Mouse (Mus musculus) forebrain, embryonic 10.5 days (tissue): Measurements from ENCODE around the gene Stub1. TPM values are rescaled to one million over a fixed set of nuclear protein-coding genes. Genes with fewer than 3 reads are reported as not detected.
A peak's percentile ranks its signal among the peaks of the same experiment; 100 is the strongest.

Source experiments
- DNase-seq: peaks from one replicate; pipeline ENCODE4 v3.0.0-alpha.2; 2017; ENCODE audit warnings: low spot score; ENCODE audit errors: extremely low spot score
- H3K27ac ChIP-seq: fragments of 300-500 bp; sonication (generic); 2 replicates; pipeline ENCODE4 v1.5.1; 2016; ENCODE audit warnings: mild to moderate bottlenecking
- H3K27me3 ChIP-seq: fragments of 300-500 bp; sonication (generic); 2 replicates; pipeline ENCODE4 v1.6.1; 2016; ENCODE audit warnings: mild to moderate bottlenecking; ENCODE audit not compliant: poor library complexity, severe bottlenecking
- H3K36me3 ChIP-seq: fragments of 300-500 bp; sonication (generic); replicated peaks from 2 replicates; pipeline ENCODE4 v1.6.1; 2016; ENCODE audit warnings: mild to moderate bottlenecking, moderate library complexity
- H3K4me1 ChIP-seq: fragments of 300-500 bp; sonication (generic); 2 replicates; pipeline ENCODE4 v1.6.1; 2016
- H3K4me3 ChIP-seq: fragments of 300-500 bp; sonication (generic); 2 replicates; pipeline ENCODE4 v1.5.1; 2016; ENCODE audit warnings: mild to moderate bottlenecking, moderate library complexity
- H3K9me3 ChIP-seq: fragments of 300-500 bp; sonication (generic); 2 replicates; pipeline ENCODE4 v1.6.1; 2016; ENCODE audit warnings: mild to moderate bottlenecking, moderate library complexity
- WGBS: fragments of 180-500 bp; shearing (Covaris S2); methylation state at CpG from one replicate; pipeline ENCODE4 v1.1.7; 2016; 5-methylcytosine and 5-hydroxymethylcytosine counted together
- polyA plus RNA-seq: library from polyadenylated mRNA; unstranded; fragments of >200 nt; fragmentation: Nextera tagmentation; extraction: Ambion mirVana; gene quantifications from 2 replicates; pipeline ENCODE4 v1.2.1, GENCODE M21; 2016

Gene Stub1
- polyA plus RNA-seq, 1 experiment from 2014 or later = 403 TPM

DNA sequence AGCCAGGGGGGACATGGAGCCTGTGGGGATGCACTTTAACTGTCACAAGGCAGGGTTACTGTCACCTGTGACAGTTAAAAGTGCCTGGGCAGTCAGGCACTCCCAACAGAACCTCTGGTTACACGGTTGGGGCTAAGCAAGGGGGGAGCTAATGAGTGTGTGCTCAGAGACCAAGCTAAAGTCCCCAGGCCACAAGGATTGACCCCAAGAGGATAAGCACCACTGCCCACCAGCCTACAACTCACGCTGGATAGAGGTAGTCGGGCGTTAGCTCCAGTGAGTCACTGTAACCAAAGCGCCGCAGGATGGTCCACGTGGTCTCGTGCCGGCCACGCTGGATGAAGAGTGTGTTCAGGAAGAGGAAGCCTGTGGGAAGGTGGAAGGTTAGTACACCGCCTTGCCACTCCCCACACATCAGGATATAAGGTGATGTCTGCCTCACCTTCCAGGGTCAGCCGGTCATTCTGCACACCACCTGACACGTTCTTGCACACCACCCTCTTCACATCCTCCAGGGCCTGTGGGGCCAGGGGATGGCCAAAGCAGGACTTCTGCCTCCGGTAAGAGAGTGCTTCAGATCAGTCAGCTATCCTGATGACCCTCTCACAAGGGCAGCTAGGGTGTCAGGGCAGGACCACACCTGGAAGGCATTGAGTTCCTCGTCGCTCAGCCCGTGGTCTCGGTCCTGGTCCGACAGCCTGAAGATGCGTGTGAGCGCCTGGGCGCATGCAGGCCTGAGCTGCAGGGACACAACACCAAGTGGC lies 8.1 kb upstream of the Stub1 start, which contains the start of gene Gm20683:
TSS of gene Gm20683 (minus strand) at position 647 of the 764 bp plus-strand sequence.
- peaks cover 75% of the 10 kb centered on the region for H3K36me3 ChIP-seq
- WGBS = 94% methylated on average over 22 of the region's 22 CpGs
- no peak within 1 kb of the TSS for H3K27ac ChIP-seq
- no peak for DNase-seq
- H3K9me3 ChIP-seq = no peaks in the 10 kb centered on the region
- no peak within 1 kb of the TSS; the same call in 1 of the 2 replicates for H3K4me3 ChIP-seq
- no peaks in the 10 kb centered on the region for H3K27me3 ChIP-seq
- H3K4me1 ChIP-seq = peaks cover 51% of the 10 kb centered on the region

DNA sequence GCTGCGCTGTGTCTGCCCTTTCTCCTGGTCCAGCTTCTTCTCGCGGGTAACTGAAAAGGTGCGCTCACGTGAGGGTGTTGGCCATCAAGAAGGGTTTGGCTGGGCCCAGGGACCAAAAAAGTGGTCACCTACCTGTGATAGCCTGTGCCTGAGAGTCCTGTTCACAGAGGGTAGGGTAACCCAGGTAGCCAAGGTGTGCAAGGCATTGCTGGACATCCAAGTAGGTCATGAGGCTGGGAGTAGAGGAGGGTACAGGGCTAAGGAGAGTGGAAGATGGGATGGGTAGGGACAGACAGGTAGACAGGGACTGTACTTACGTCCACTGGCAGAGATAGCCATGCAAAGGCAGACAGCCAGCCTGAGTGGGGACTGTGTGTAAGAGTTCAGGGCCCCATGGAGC lies 7.3 kb upstream of the Stub1 start:
- Histone ChIP-seq H3K27ac (no peak overlapping the region), H3K4me3 (peak overlapping the region; percentile 18; the same call in 1 of the 2 replicates), H3K27me3 (no peaks in the 10 kb centered on the region), H3K36me3 (peaks cover 75% of the 10 kb centered on the region), H3K9me3 (no peaks in the 10 kb centered on the region), H3K4me1 (peaks cover 59% of the 10 kb centered on the region)
- 95% methylated on average over 6 of the region's 6 CpGs for WGBS
- DNase-seq = no peak

DNA sequence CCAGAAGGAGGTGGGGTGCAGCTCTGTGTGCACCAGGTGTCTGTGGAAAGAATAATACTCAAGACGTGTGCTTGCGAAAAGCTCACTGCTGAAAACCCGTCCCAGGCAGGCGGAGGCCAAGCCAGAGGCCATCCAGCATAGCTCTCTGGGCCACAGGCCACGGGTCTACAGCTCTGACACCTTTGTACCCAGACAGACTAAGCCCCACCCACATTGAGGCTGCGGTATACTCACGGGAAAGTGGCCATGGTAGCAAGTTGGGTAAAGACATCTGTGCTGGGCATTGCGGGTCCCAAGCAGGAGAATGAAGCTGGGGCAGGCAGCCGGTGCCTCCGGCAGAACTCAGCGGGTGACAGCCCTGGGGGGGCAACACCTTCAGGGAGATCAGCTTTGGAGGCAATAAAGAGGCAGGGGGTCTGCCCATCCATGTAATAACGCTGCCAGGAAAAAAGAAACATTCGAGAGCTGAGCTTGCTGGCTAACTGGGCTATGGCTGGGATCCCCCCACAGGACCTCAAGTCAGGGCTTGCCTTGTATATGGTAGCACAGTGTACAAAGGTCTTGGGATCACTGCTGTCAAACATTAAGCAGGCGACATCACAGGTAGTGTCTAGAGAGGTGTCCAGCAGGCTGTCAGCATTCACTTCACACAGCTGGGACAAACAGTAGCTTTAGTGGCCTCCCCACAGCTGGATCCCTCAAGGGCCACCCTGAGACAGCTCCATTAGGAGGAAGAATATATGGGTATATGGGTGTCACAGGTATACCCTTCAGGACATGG lies 6.4 kb upstream of the Stub1 start:
- peaks cover 76% of the 10 kb centered on the region for H3K36me3 ChIP-seq
- peak overlapping the region; percentile 1 for H3K4me3 ChIP-seq
- H3K27me3 ChIP-seq = no peaks in the 10 kb centered on the region
- WGBS = 90% methylated on average over 14 of the region's 14 CpGs
- H3K4me1 ChIP-seq = peaks cover 63% of the 10 kb centered on the region
- DNase-seq = no peak
- no peaks in the 10 kb centered on the region for H3K9me3 ChIP-seq
- 0 out of 2 replicates have a peak overlapping the region, but pooled peaks have one; percentile 4 for H3K27ac ChIP-seq

DNA sequence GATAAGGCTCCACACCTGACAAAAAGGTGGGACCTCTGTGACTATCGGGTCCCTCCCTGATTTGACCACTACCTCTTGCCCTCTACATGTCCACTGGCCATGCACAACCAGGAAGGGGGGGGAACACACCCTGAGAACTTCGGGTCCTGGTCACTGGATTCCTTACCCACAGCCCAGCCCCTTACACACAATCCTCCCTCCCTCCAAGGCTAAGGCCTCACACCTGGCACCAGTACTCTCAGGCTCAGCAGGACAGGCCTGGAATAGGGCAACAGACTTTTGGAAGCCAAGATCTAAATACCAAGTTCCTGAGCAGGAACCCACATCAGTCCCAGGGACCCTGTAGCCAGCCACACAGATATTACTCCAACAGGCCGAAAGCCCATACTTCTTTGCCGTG lies 5.7 kb upstream of the Stub1 start:
- Histone ChIP-seq H3K9me3 (no peaks in the 10 kb centered on the region), H3K36me3 (peaks cover 80% of the 10 kb centered on the region), H3K4me1 (peaks cover 63% of the 10 kb centered on the region), H3K27ac (no peak overlapping the region), H3K4me3 (peak overlapping the region; percentile 1; the same call in 1 of the 2 replicates), H3K27me3 (no peaks in the 10 kb centered on the region)
- 90% methylated on average over 4 of the region's 4 CpGs for WGBS
- no peak for DNase-seq

DNA sequence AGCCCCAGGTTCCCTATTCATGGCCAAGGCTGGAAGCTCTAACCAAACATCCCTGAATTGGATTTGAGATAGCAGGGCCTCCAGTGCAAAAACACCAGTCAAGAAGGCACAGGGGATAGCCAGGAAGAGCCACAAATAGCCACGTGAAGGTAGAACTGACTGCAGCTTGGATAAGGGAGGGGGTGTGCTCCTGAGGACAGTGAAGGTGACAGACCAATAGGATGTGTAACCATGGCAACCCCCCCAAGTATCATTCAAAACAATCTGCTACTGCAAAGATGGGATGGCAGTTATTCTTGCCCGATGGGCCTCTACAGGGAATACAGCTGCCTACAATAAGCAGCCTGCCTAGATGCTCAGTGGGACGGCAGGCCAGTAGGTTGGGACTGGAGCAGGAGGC lies 4.3 kb upstream of the Stub1 start:
- no peak for DNase-seq
- H3K27ac ChIP-seq = 0 out of 2 replicates have a peak overlapping the region, but pooled peaks have one; percentile 81
- WGBS = 57% methylated on average over 3 of the region's 3 CpGs
- H3K4me1 ChIP-seq = peaks cover 58% of the 10 kb centered on the region
- no peaks in the 10 kb centered on the region for H3K27me3 ChIP-seq
- peaks cover 73% of the 10 kb centered on the region for H3K36me3 ChIP-seq
- H3K9me3 ChIP-seq = no peaks in the 10 kb centered on the region
- H3K4me3 ChIP-seq = peak overlapping the region; percentile 53; the same call in 1 of the 2 replicates

DNA sequence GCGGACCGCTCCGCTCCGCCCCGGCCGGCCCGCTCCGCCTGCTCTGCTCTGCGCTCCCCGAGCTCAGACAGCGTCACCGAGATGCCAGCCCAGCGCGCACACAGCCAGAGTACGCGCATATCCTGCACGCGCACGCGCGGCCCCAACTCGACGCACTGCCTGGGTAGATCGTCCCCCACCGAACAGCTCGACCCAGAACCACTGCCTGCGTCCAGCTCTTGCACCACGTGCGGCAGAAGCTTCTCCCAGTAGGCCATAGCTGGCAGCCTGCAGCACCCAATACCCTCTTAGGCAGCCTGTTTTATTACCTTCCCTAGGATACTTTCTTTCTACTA lies 3.8 kb upstream of the Stub1 start, which contains the start of gene Rhbdl1:
TSS of gene Rhbdl1 (minus strand) at position 220 of the 335 bp plus-strand sequence.
- Histone ChIP-seq H3K27ac (peak within 1 kb of the TSS; percentile 81), H3K9me3 (no peaks in the 10 kb centered on the region), H3K36me3 (peaks cover 68% of the 10 kb centered on the region), H3K4me1 (peaks cover 62% of the 10 kb centered on the region), H3K27me3 (no peaks in the 10 kb centered on the region), H3K4me3 (peak within 1 kb of the TSS; percentile 53)
- DNase-seq = peak; percentile 65
- WGBS = 3% methylated on average over 29 of the region's 29 CpGs

DNA sequence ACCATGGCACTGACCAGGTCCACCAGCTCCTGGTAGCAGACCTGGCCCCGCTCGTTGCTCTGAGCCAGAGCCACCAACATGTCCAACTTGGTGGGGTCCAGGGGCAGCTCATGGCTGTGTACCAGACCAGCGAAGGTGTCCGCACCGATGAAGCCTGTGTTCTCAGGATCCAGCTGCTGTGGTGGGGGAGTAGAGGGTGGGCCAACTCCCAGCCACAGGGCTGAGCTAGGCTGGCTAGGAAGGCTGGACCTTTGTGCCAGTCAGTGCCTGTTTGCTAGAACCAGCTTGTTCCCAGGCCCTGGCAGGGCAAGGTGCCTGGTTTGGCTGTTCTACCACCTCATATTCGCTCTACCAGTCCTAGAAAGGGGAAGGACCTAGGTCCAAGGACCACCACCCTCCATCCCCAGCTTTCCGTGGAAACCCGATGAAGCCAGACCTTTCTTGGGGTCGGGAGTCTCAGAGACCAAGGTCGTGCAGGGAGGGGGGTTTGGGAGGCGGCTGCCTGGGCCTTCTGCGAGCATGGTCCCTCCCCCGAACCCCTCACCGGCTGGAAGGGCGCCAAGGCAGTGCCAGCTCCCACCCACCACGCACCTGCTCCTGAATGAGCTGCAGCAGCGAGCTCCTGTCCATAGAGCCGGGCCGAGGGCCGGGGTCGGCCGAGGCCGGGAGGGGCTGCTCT lies 3.3 kb upstream of the Stub1 start:
- Histone ChIP-seq H3K27me3 (no peaks in the 10 kb centered on the region), H3K36me3 (peaks cover 68% of the 10 kb centered on the region), H3K27ac (peak overlapping the region; percentile 81), H3K4me3 (peak overlapping the region; percentile 53), H3K9me3 (no peaks in the 10 kb centered on the region), H3K4me1 (peaks cover 67% of the 10 kb centered on the region)
- WGBS = 24% methylated on average over 23 of the region's 23 CpGs
- DNase-seq = no peak

DNA sequence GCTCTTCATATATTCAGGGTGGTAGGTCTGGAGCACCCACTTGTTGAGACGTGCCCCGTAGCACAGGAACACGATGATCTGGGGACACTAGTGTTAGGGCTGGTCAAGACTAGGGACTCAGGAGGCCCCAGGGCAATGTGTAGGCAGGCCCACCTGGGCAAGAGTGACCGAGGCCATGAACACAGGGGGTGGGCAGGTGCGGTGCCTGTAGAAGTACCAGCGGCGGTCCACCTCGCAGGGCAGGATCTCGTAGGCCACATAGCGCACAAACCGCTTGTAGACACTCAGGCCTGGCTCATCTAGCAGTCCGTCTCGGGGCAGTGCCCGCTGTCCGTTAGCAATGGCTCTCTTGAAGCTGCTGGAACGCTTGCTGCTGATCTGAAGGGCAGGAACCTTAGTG lies 2.6 kb upstream of the Stub1 start:
- no peak overlapping the region for H3K27ac ChIP-seq
- no peaks in the 10 kb centered on the region for H3K27me3 ChIP-seq
- WGBS = 94% methylated on average over 16 of the region's 16 CpGs
- H3K9me3 ChIP-seq = no peaks in the 10 kb centered on the region
- H3K36me3 ChIP-seq = peaks cover 68% of the 10 kb centered on the region
- peaks cover 74% of the 10 kb centered on the region for H3K4me1 ChIP-seq
- H3K4me3 ChIP-seq = peak overlapping the region; percentile 53; the same call in 1 of the 2 replicates
- DNase-seq = no peak

DNA sequence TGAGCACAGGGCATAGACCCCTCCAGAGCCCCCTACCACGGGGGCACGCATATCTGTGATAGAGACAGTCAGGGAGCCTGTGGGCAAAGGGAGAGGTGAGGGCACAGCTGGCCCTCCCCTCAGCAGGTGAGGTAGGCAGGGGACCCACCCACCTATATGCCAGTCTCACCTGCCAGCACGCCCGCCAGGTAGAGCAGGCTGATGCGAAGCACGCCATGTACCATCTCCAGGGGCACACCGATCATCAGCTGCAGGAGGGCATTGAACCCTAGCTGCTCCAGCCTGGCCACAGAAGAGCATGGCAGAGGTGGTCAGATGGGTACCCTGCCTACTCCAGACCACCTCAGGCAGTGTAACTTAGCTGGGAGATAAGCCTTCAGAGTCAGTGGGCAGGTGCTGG lies 2.1 kb upstream of the Stub1 start:
- H3K27me3 ChIP-seq = no peaks in the 10 kb centered on the region
- H3K36me3 ChIP-seq = peaks cover 68% of the 10 kb centered on the region
- 96% methylated on average over 7 of the region's 7 CpGs for WGBS
- H3K4me3 ChIP-seq = peak overlapping the region; percentile 77
- no peak for DNase-seq
- peaks cover 79% of the 10 kb centered on the region for H3K4me1 ChIP-seq
- no peak overlapping the region for H3K27ac ChIP-seq
- H3K9me3 ChIP-seq = no peaks in the 10 kb centered on the region

DNA sequence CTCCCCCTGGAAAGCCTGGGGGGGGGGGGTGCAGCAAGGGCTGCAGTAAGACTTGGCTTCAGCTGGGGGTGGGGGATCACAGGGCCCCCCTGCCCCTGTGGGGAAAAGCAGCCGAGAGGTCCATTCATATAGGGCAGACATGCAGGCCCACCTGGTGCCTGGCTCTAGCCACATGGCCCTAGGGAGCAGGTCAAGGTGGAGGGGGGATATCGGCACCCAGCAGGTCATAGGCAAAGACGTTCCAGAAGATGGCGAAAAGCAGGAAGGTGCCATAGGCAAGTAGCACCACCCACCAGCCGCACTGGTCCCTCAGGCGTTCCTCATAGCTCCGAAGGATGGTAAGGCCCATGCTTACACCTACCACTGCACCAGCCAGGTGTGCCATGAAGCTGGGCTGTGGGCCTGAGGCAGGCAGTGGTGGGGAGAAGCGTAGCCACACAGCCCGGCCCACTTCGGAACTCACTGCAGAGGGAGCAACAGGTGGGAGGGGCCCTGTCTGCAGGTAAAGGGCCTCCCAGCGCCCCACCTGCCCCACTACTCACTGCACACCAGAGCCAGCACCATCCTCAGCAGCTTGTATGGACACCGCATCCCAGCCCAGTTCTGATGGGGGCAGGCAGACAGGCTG lies 1.5 kb upstream of the Stub1 start:
- H3K4me1 ChIP-seq = peaks cover 85% of the 10 kb centered on the region
- no peak for DNase-seq
- 93% methylated on average over 12 of the region's 12 CpGs for WGBS
- no peaks in the 10 kb centered on the region for H3K27me3 ChIP-seq
- peaks cover 68% of the 10 kb centered on the region for H3K36me3 ChIP-seq
- peak overlapping the region; percentile 96 for H3K27ac ChIP-seq
- H3K4me3 ChIP-seq = peak overlapping the region; percentile 77
- no peaks in the 10 kb centered on the region for H3K9me3 ChIP-seq

DNA sequence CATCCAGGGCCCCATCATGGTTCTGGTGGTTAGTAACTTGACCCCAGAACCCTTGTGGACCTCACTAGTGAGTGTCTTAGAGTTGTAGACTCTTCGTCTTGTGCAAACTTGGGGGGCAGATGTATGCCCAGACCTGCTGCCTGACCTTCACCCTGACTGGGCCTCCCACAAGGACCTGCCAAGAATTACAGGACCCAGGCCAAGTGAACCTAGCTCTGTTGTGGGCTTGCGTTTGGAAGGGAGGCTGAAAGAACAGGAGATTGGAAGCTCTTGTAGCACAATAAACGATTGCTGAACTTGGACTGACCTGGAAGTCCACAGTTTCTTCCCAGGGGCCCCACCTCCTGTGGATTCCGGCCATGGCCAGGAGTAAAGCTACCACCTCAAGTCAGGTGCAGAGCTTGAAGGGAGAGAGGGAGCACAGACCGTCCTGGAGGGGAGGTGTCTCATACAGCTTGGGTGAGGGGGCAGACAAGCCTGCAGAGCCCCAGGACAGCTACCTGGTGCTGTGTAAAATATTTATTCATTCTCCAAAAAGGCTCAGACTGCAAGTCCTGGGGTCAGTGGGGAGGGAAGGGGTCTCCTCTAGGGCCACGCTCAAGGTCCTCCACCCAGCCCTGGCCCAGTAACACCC lies 874 bp upstream of the Stub1 start:
- no peak for DNase-seq
- H3K4me1 ChIP-seq = peaks cover 87% of the 10 kb centered on the region
- no peaks in the 10 kb centered on the region for H3K27me3 ChIP-seq
- H3K36me3 ChIP-seq = peaks cover 65% of the 10 kb centered on the region
- H3K27ac ChIP-seq = peak overlapping the region; percentile 96
- H3K9me3 ChIP-seq = no peaks in the 10 kb centered on the region
- H3K4me3 ChIP-seq = peak overlapping the region; percentile 77
- 59% methylated on average over 6 of the region's 6 CpGs for WGBS
